Mouse (Mus musculus): ENCODE data around the gene Tfb2m. TPM values are rescaled to one million over a fixed set of nuclear protein-coding genes. Genes with fewer than 3 reads are reported as not detected.

The Tfb2m gene
- polyA plus RNA-seq, 1 experiment from 2014 or later = 20.2 TPM

DNA sequence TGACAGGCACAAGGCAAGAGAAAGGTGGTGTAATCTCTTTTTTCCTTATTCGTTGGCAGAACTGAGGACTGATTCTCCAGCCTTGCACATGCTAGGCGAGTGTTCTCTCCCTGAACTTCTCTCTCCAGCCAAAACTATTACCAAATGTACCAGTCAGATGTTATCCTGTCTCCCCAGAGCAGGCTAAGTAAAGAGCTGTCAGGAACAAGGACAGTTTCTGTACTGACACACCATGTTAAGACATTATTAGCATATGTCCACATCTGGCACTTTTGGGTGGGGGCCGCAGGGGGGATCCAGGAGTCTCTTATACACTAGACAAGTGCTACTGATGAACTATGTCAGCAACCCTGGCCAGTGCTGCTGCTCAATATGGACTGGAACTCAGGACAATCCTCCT, 10.9 kb upstream of the Tfb2m start:
- Histone ChIP-seq H3K4me1 (peaks cover 29% of the 10 kb centered on the region), H3K27me3 (replicated peaks) (no peaks in the 10 kb centered on the region), H3K4me2 (no peak overlapping the region), H3K9me3 (no peaks in the 10 kb centered on the region), H3K9ac (no peak overlapping the region), H3K27ac (replicated peaks) (no peak overlapping the region), H3K4me3 (no peak overlapping the region), H3K36me3 (no peaks in the 10 kb centered on the region)
- no peak for ATAC-seq (ENCODE audit: extremely low read depth, insufficient number of reproducible peaks, low FRiP score, low TSS enrichment)
- WGBS = 78% methylated on average over 3 of the region's 3 CpGs

DNA sequence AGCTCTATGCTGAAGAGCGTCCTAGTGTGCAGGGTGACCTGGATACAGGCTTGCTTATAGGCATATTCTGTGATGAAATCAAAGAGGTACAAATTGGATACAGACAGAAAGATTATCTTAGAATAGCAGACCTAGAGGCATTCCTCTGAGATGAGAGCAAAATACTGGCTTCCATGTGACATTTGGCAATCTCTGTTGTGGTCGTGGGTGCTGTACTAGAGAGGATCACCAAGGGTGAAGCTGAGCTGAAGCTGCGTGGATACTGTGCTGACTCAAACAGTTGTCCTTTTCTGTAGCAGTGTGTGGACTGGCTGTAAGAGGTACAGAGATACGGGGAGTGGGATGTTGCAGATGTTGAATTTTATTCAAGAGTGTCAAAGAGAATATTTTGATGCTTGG, 7.9 kb upstream of the Tfb2m start:
- Histone ChIP-seq H3K9me3 (no peaks in the 10 kb centered on the region), H3K36me3 (no peaks in the 10 kb centered on the region), H3K9ac (no peak overlapping the region), H3K27me3 (replicated peaks) (no peaks in the 10 kb centered on the region), H3K4me2 (no peak overlapping the region), H3K4me3 (no peak overlapping the region), H3K4me1 (peaks cover 36% of the 10 kb centered on the region), H3K27ac (replicated peaks) (0 out of 2 replicates have a peak overlapping the region, but pooled peaks have one; percentile 2)
- WGBS = 63% methylated on average over 4 of the region's 4 CpGs
- no peak for ATAC-seq (ENCODE audit: extremely low read depth, insufficient number of reproducible peaks, low FRiP score, low TSS enrichment)

DNA sequence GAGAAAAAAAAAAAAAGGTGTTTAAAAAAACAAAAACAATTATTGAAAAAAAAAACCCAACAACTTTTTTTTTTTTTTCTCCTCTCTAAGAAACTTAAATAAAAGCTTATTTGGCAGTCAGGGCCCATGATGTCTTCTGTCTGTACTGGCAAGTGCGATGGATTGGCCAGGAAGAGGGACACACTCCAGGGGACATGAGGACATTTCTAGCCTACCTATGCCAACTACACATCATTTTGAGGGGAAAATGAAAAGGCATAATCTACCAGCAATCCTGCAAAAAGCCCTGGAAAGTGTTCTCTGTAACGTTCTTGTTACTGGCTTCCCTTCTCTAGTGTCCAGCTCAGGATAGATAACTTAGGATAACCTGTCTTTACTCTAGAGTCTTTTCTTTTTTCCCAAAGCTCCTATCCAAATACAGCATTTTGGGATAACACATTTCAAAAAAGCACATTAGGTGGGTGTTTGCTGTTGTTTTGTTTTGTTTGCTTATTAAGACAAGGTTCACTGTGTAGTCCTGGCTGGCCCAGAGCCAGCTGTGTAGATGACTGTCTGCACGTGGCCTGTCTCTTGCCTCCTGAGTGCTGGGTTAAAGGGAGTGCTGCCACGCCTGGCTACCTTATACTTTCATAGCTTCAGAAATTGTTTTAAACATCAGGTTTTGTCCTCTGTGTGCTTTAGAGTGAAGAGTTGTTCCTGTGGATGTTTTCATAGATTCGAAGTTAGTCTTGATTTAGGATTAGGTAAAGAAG, 7.3 kb upstream of the Tfb2m start:
- WGBS = 49% methylated on average over 5 of the region's 5 CpGs

DNA sequence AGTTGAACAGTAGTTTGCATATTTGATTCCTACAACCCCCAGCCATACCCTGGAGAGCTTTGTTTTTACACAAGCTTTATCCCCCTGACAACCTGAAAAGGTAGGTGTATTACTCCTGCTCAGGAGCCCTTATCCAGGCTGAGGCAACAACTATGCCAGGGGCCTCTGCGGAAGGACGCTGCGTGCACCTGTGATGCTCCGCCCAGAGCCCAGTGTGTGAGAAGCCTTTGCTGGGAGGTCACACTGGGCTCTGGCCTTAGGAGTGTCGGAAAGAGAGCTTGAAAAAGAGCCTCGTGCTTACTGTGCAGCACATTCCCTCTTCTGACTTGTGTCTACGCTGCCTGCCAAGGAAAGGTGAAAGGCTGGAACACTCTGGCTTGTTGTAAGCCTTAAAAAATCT, 6.7 kb upstream of the Tfb2m start:
- peak; percentile 58; the same call in 1 of the 2 replicates for ATAC-seq (ENCODE audit: extremely low read depth, insufficient number of reproducible peaks, low FRiP score, low TSS enrichment)
- H3K9ac ChIP-seq = 0 out of 2 replicates have a peak overlapping the region, but pooled peaks have one; percentile 20
- 0 out of 2 replicates have a peak overlapping the region, but pooled peaks have one; percentile 10 for H3K4me2 ChIP-seq
- peak overlapping the region; percentile 37; the same call in 1 of the 2 replicates for H3K27ac ChIP-seq (replicated peaks)
- no peak overlapping the region for H3K4me3 ChIP-seq
- H3K36me3 ChIP-seq = no peaks in the 10 kb centered on the region
- H3K4me1 ChIP-seq = peaks cover 45% of the 10 kb centered on the region
- no peaks in the 10 kb centered on the region for H3K27me3 ChIP-seq (replicated peaks)
- WGBS = 53% methylated on average over 7 of the region's 7 CpGs
- no peaks in the 10 kb centered on the region for H3K9me3 ChIP-seq

More for the DNA sequence above, 7.3 kb upstream of the Tfb2m start:
- H3K4me3 ChIP-seq = no peak overlapping the region
- no peaks in the 10 kb centered on the region for H3K9me3 ChIP-seq
- no peaks in the 10 kb centered on the region for H3K27me3 ChIP-seq (replicated peaks)
- ATAC-seq (ENCODE audit: extremely low read depth, insufficient number of reproducible peaks, low FRiP score, low TSS enrichment) = no peak
- peak overlapping the region; percentile 48; the same call in 1 of the 2 replicates for H3K27ac ChIP-seq (replicated peaks)
- peaks cover 39% of the 10 kb centered on the region for H3K4me1 ChIP-seq
- no peaks in the 10 kb centered on the region for H3K36me3 ChIP-seq
- no peak overlapping the region for H3K4me2 ChIP-seq
- H3K9ac ChIP-seq = no peak overlapping the region; the same call in 1 of the 2 replicates

DNA sequence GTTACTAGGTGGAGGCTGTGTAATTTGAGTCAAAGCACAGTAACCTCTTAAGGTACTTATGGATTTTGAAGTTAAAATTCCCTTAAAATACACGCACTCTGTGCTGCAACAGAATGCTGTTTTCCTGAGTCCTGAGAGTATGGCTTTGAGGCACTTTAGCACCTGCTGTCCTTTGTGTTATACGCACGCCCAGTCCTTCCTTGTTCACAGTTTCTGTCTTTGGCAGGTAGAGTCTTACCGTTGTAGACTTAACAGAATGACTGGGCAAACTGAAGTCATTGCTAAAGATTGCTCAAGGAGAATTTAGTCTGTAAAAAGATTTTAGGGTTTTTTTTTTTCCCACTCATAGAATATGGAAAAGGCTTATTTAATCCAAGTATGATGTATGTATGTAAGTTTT, 5.9 kb upstream of the Tfb2m start:
- WGBS = 88% methylated on average over 4 of the region's 4 CpGs
- no peak overlapping the region for H3K27ac ChIP-seq (replicated peaks)
- no peaks in the 10 kb centered on the region for H3K36me3 ChIP-seq
- no peak for ATAC-seq (ENCODE audit: extremely low read depth, insufficient number of reproducible peaks, low FRiP score, low TSS enrichment)
- peaks cover 52% of the 10 kb centered on the region for H3K4me1 ChIP-seq
- no peaks in the 10 kb centered on the region for H3K27me3 ChIP-seq (replicated peaks)
- H3K4me2 ChIP-seq = no peak overlapping the region
- no peak overlapping the region for H3K9ac ChIP-seq
- H3K9me3 ChIP-seq = no peaks in the 10 kb centered on the region
- H3K4me3 ChIP-seq = no peak overlapping the region

DNA sequence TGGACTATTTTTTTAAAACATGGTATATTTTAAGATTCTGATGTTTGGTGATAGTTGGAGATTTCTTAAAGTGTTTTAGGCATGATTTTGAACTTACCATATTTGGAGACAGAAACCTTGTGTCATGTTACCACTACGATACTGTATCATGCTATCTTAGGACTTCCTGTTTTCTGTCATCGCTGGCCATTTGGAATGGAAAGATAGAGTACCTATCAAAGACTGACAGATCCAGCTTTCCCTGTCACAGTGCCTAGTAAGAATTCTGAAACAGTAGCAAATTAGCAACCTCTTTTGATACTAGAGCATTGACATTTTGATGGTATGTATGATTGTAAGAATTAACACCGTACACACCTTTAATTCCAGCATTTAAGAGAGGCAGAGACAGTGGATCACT, 5.3 kb upstream of the Tfb2m start:
- no peak overlapping the region for H3K4me3 ChIP-seq
- no peak overlapping the region for H3K4me2 ChIP-seq
- no peak for ATAC-seq (ENCODE audit: extremely low read depth, insufficient number of reproducible peaks, low FRiP score, low TSS enrichment)
- no peaks in the 10 kb centered on the region for H3K9me3 ChIP-seq
- no peaks in the 10 kb centered on the region for H3K27me3 ChIP-seq (replicated peaks)
- WGBS = 50% methylated on average over 3 of the region's 3 CpGs
- no peak overlapping the region for H3K9ac ChIP-seq
- peaks cover 49% of the 10 kb centered on the region for H3K4me1 ChIP-seq
- no peak overlapping the region for H3K27ac ChIP-seq (replicated peaks)
- H3K36me3 ChIP-seq = no peaks in the 10 kb centered on the region

DNA sequence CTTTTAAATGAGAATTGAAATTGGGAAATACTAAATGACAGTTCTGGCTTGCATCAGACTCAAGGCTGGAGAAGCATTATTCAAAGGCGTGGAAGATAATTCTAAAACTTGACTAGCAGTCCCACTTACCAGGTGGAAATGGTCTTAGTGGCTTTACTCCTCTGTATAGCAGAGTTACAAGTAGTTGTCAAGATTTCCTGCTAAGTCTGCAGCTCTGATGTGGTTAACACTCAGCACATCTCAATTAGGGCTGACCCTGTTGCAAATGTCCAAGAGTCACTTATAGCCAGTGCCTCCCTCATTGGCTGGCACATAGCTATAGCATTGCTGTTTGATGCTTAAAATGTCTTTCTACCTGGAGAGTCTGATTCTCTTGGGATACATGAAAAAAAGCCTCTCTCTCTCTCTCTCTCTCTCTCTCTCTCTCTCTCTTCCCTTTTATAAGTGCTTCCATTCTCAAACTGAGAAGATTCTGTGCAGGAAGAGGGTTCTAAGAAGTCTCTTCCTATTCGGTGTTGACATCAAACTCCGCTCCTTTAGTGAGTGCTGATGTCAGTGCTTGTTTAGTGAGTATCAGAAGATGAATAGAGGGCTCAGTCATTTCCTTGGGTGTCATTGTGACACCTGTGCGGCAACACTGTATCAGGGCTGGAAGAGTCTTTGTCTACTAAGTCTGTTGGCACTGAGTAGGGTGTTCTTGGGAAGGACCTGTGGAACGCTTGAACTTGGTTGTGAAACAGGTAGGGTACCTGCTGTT, 3.1 kb upstream of the Tfb2m start:
- Histone ChIP-seq H3K4me3 (no peak overlapping the region), H3K27me3 (replicated peaks) (no peaks in the 10 kb centered on the region), H3K36me3 (peaks cover under 1% of the 10 kb centered on the region; the same call in 1 of the 2 replicates), H3K9me3 (no peaks in the 10 kb centered on the region), H3K4me2 (no peak overlapping the region), H3K4me1 (peaks cover 59% of the 10 kb centered on the region), H3K27ac (replicated peaks) (no peak overlapping the region), H3K9ac (no peak overlapping the region)
- WGBS = 88% methylated on average over 5 of the region's 5 CpGs
- no peak for ATAC-seq (ENCODE audit: extremely low read depth, insufficient number of reproducible peaks, low FRiP score, low TSS enrichment)

DNA sequence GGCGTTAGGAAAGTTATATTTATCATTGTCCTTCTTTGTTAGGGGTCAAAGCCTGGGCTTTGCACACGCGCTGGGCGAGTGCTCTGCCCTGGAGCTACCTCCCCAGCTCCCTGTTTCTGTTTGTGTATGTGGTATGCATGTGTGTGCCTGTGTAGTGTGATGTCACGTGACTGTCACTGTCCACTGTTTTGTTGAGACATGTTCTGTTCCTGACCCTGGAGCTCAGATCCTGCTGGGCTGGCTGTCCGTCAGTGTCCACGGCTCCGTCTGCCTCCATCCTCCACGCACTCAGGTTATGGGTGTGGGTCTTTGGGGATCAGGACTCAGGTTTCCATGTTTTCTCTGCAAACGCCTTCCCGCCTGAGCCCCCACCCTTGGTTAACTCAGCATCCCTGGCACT, 2.2 kb upstream of the Tfb2m start:
- 63% methylated on average over 11 of the region's 11 CpGs for WGBS
- H3K9me3 ChIP-seq = no peaks in the 10 kb centered on the region
- peak overlapping the region; percentile 85 for H3K4me3 ChIP-seq
- H3K36me3 ChIP-seq = peaks cover 9% of the 10 kb centered on the region; the same call in 1 of the 2 replicates
- no peak for ATAC-seq (ENCODE audit: extremely low read depth, insufficient number of reproducible peaks, low FRiP score, low TSS enrichment)
- H3K4me2 ChIP-seq = peak overlapping the region; percentile 83
- H3K27ac ChIP-seq (replicated peaks) = peak overlapping the region; percentile 9
- peaks cover 49% of the 10 kb centered on the region for H3K4me1 ChIP-seq
- H3K9ac ChIP-seq = peak overlapping the region; percentile 45
- no peaks in the 10 kb centered on the region for H3K27me3 ChIP-seq (replicated peaks)

DNA sequence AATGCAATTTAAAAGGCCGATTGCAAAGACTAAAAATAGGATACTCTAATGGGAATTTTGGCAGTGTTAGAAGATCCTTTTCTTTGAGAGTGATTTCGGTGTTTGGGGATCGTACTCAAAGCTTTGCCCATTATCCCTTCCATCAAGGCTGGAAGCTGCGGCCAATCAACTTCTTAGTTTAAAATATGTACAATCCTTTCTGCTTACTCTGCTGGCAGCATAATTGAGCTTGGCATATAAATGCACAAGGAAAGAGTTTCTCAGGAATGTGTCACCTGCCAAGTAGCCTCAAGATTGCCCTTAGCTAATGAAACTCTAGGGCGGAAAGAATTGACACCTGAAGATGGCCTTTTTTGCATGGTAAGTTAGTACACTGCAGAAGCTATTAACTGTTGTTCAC, 1.1 kb upstream of the Tfb2m start:
- H3K36me3 ChIP-seq = peaks cover 20% of the 10 kb centered on the region
- no peak for ATAC-seq (ENCODE audit: extremely low read depth, insufficient number of reproducible peaks, low FRiP score, low TSS enrichment)
- peak overlapping the region; percentile 96 for H3K27ac ChIP-seq (replicated peaks)
- H3K27me3 ChIP-seq (replicated peaks) = no peaks in the 10 kb centered on the region
- 12% methylated on average over 5 of the region's 5 CpGs for WGBS
- H3K4me1 ChIP-seq = peaks cover 41% of the 10 kb centered on the region
- H3K4me2 ChIP-seq = peak overlapping the region; percentile 83
- no peaks in the 10 kb centered on the region for H3K9me3 ChIP-seq
- peak overlapping the region; percentile 85 for H3K4me3 ChIP-seq
- H3K9ac ChIP-seq = peak overlapping the region; percentile 93

DNA sequence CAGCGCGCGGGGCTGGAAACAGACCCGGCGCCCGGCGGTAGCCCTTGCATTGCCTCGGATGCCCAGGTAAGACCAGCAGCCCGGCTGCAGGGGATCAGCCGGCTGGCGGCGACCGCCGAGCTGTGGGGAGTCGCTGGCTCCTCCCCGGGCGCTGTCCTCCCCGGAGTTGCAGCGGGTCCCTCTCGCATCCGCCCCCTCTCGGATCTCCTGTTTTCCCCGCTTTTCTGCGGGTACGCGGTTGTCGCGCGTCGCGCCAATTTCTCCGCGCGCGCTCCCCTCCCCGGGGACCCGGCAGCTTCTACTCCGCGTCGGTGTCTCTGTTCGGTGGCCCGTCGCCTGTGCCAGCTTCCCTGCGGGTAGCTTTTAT, 467 bp upstream of the Tfb2m start:
- Histone ChIP-seq H3K4me1 (peaks cover 36% of the 10 kb centered on the region), H3K27me3 (replicated peaks) (no peaks in the 10 kb centered on the region), H3K36me3 (peaks cover 23% of the 10 kb centered on the region), H3K4me3 (peak overlapping the region; percentile 85), H3K27ac (replicated peaks) (peak overlapping the region; percentile 96), H3K9me3 (no peaks in the 10 kb centered on the region), H3K4me2 (peak overlapping the region; percentile 83), H3K9ac (peak overlapping the region; percentile 93)
- ATAC-seq (ENCODE audit: extremely low read depth, insufficient number of reproducible peaks, low FRiP score, low TSS enrichment) = peak; percentile 57
- 1% methylated on average over 31 of the region's 44 CpGs for WGBS

DNA sequence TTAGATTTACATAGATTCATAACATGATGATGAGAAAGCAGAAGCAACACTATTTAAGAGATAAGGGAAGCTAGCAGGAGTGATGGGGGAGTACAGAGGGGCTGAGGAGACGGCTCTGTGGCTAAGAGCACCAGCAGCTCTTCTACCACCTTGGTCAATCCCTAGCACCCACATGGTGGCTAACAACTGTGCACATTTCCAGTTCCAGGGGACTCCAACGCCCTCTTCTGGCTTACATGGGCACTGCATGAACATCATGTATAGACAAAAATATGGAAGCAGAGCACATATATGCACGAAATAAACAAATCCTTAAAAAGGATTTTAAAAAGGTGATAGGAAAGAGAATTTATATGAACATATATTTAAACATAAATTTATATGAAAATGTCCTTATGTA, 4.6 kb downstream of the Tfb2m start:
- Histone ChIP-seq H3K4me3 (no peak overlapping the region), H3K36me3 (peaks cover 54% of the 10 kb centered on the region), H3K9me3 (no peaks in the 10 kb centered on the region), H3K4me2 (no peak overlapping the region), H3K9ac (no peak overlapping the region), H3K27me3 (replicated peaks) (no peaks in the 10 kb centered on the region), H3K27ac (replicated peaks) (no peak overlapping the region), H3K4me1 (peaks cover 12% of the 10 kb centered on the region)
- ATAC-seq (ENCODE audit: extremely low read depth, insufficient number of reproducible peaks, low FRiP score, low TSS enrichment) = no peak
- 60% methylated on average over 3 of the region's 3 CpGs for WGBS
